Mouse (Mus musculus) stomach, embryonic 14.5 days (tissue): ENCODE results near the gene Senp1. TPM values are rescaled to one million over a fixed set of nuclear protein-coding genes. Genes with fewer than 3 reads are reported as not detected.

Experiments
- ATAC-seq: fragments of 200-750 bp; cut with Nextera tagmentation; 2 replicates; pipeline ENCODE4 v1.8.0; 2017; ENCODE audit warnings: low read depth, moderate TSS enrichment; ENCODE audit not compliant: insufficient number of reproducible peaks, insufficient read depth, low FRiP score
- H3K27ac ChIP-seq: fragments of 300-500 bp; sonication (generic); 2 replicates; pipeline ENCODE4 v1.5.1; 2014; ENCODE audit warnings: mild to moderate bottlenecking, low read length, moderate library complexity, mixed read lengths
- H3K27me3 ChIP-seq: fragments of 300-500 bp; sonication (generic); 2 replicates; pipeline ENCODE4 v1.6.1; 2014; ENCODE audit warnings: low read length, control low read depth, mixed read lengths; ENCODE audit not compliant: control insufficient read depth, insufficient read depth
- H3K36me3 ChIP-seq: fragments of 300-500 bp; sonication (generic); 2 replicates; pipeline ENCODE4 v1.6.1; 2014; ENCODE audit warnings: mild to moderate bottlenecking, control low read depth, low read length, moderate library complexity, mixed read lengths; ENCODE audit not compliant: control insufficient read depth, insufficient read depth
- H3K4me1 ChIP-seq: fragments of 300-500 bp; sonication (generic); 2 replicates; pipeline ENCODE4 v1.6.1; 2014; ENCODE audit warnings: low read length, control low read depth, mixed read lengths; ENCODE audit not compliant: control insufficient read depth, insufficient read depth
- H3K4me2 ChIP-seq: fragments of 300-500 bp; sonication (generic); replicated peaks from 2 replicates; pipeline ENCODE4 v1.6.1; 2014; ENCODE audit warnings: low read depth, low read length, control low read depth
- H3K4me3 ChIP-seq: fragments of 300-500 bp; sonication (generic); 2 replicates; pipeline ENCODE4 v1.5.1; 2014; ENCODE audit warnings: low read depth, low read length, control low read depth
- H3K9ac ChIP-seq: fragments of 300-500 bp; sonication (generic); replicated peaks from 2 replicates; pipeline ENCODE4 v1.6.1; 2014; ENCODE audit warnings: low read depth, mild to moderate bottlenecking, control low read depth, low read length, moderate library complexity, mixed read lengths
- H3K9me3 ChIP-seq: fragments of 300-500 bp; sonication (generic); 2 replicates; pipeline ENCODE4 v1.6.1; 2016; ENCODE audit warnings: low read depth, low read length, control low read depth; ENCODE audit not compliant: control insufficient read depth
- WGBS: fragments of 180-500 bp; shearing (Covaris S2); extraction: QIAGEN DNeasy Blood & Tissue Kit; methylation state at CpG from one replicate; pipeline ENCODE4 v1.1.7; 2014; 5-methylcytosine and 5-hydroxymethylcytosine counted together
- polyA plus RNA-seq: library from polyadenylated mRNA; unstranded; fragments of >200 nt; fragmentation: Nextera tagmentation; extraction: Ambion mirVana; gene quantifications from 2 replicates; pipeline ENCODE4 v1.2.1, GENCODE M21; 2014

Senp1 gene
- polyA plus RNA-seq, 1 experiment from 2014 or later = 35.5 TPM

DNA sequence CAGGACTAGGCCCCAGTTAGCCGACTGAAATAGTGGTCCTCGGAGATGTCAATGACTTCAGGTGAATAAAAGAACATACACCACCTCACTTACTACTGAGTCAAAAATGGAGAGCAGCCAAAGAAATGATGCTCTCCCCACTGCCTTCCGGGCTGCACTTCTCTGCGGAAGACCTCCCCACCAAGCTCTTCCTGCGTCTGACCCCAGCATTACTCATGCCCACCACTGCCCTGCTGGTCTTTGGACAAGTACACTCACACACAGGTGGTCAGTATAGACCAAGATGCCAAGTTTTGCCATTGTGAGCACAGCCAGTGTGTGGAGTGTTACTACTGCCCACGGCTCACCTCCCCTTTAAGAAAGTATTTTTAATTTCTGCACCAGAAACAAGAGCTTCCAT is 8.9 kb upstream of the Senp1 start:
- Histone ChIP-seq H3K4me2 (no peak overlapping the region), H3K27ac (no peak overlapping the region), H3K4me3 (no peak overlapping the region), H3K9me3 (no peaks in the 10 kb centered on the region), H3K4me1 (no peaks in the 10 kb centered on the region), H3K36me3 (no peaks in the 10 kb centered on the region), H3K27me3 (no peaks in the 10 kb centered on the region), H3K9ac (no peak overlapping the region)
- no peak for ATAC-seq
- WGBS = 91% methylated on average over 6 of the region's 6 CpGs

DNA sequence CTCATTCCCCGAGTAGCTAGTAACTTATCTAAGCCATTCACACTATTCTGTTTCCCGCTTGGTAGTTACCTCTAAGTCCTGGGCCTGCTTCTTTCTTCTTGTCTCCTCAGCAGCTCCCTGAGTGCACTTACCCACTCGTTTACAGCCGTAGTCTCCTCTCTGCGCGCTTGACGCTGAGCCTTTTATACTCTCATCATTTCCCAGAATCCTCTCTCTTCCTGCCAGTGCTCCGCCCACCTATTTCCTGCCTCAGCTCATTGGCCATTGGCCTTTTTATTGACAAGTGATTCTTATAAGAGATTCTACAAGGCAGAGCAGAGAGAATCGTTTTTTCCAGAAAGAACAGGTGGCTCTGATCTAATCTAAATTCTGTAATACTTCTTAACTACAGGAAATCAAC is 5.0 kb upstream of the Senp1 start:
- Histone ChIP-seq H3K9ac (no peak overlapping the region), H3K4me2 (no peak overlapping the region), H3K4me1 (no peaks in the 10 kb centered on the region), H3K27ac (no peak overlapping the region), H3K4me3 (no peak overlapping the region), H3K9me3 (no peaks in the 10 kb centered on the region), H3K27me3 (no peaks in the 10 kb centered on the region), H3K36me3 (no peaks in the 10 kb centered on the region)
- ATAC-seq = no peak
- WGBS = 83% methylated on average over 9 of the region's 9 CpGs

DNA sequence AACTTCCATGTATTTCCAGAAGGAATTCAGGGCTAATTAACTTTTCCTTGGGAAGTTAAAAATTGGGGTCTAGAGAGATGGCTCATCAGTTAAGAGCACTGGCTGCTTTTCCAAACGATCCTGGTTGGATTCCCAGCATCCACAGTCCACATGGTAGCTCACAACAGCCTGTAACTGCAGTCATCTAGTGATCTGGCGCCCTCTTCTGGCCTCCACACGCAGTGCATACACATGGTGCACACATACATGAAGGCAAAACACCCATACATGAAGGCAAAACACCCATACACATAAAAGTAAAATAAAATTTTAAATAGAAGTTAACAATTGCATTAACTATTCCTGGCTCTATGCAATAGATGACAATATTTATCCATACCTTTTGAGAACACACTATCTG is 3.4 kb upstream of the Senp1 start:
- no peak overlapping the region for H3K4me3 ChIP-seq
- 44% methylated on average over 3 of the region's 3 CpGs for WGBS

DNA sequence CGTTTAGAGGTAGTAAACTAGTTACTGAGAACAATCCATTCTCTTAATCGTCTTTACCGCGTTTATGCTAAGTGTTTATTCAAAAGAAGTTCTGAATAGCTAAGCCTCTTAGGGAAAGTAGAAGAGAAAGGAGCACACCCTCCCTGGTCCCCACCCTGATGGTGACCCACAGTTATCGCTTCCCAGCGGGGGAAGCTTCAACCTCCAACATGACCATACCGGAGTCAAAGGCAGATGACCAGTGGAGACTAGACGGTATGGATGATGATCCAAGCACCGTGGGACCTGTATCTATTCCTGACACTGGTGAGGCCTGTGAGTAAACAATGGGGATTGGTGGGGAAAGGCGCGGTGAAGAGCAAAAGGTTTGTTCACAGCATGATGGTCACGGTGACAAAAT is 1.4 kb upstream of the Senp1 start:
- Histone ChIP-seq H3K9me3 (no peaks in the 10 kb centered on the region), H3K4me3 (no peak overlapping the region), H3K27ac (no peak overlapping the region), H3K4me1 (peaks cover 7% of the 10 kb centered on the region; the same call in 1 of the 2 replicates), H3K27me3 (no peaks in the 10 kb centered on the region), H3K4me2 (no peak overlapping the region), H3K9ac (no peak overlapping the region), H3K36me3 (no peaks in the 10 kb centered on the region)
- WGBS = 88% methylated on average over 12 of the region's 12 CpGs
- no peak for ATAC-seq

More for the DNA sequence above, 3.4 kb upstream of the Senp1 start:
- no peak overlapping the region for H3K27ac ChIP-seq
- no peak overlapping the region for H3K9ac ChIP-seq
- H3K9me3 ChIP-seq = no peaks in the 10 kb centered on the region
- H3K27me3 ChIP-seq = no peaks in the 10 kb centered on the region
- H3K4me1 ChIP-seq = peaks cover 2% of the 10 kb centered on the region; the same call in 1 of the 2 replicates
- no peaks in the 10 kb centered on the region for H3K36me3 ChIP-seq
- H3K4me2 ChIP-seq = no peak overlapping the region
- no peak for ATAC-seq

GRCm38 (mm10) chr15:98092372-98093120 is 998 bp downstream of the Senp1 start, which contains the start of gene Pfkm:
Gene Pfkm (plus strand): TSS chr15:98092589.
- Histone ChIP-seq H3K36me3 (no peaks in the 10 kb centered on the region), H3K9ac (peak within 1 kb of the TSS; percentile 86), H3K27ac (peak within 1 kb of the TSS; percentile 95), H3K4me1 (peaks cover 7% of the 10 kb centered on the region; the same call in 1 of the 2 replicates), H3K4me3 (peak within 1 kb of the TSS; percentile 97), H3K4me2 (peak within 1 kb of the TSS; percentile 62), H3K27me3 (no peaks in the 10 kb centered on the region), H3K9me3 (no peaks in the 10 kb centered on the region)
- ATAC-seq = no peak
- WGBS = under 1% methylated on average over 30 of the region's 30 CpGs

DNA sequence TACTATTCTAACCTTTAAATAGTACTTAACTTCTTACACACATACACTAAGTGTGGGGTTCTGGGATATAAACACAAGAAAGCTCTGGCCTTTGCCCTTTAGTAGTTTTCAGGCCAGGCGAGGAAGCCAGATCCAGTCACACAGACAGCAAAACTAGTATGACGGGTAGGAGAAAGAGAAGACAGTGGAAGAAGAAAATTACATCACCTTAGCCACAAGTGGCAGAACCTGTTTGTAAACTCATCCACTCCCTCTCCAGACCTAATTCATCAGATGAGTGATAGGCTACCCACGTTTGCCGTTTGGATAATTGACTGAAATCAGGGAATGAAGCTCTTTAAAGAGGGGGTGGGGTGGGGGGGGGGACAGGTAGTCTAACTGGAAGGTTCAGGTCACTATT is 1.7 kb downstream of the Senp1 start:
- 15% methylated on average over 4 of the region's 4 CpGs for WGBS
- no peak for ATAC-seq
- Histone ChIP-seq H3K27me3 (no peaks in the 10 kb centered on the region), H3K4me3 (peak overlapping the region; percentile 97), H3K36me3 (no peaks in the 10 kb centered on the region), H3K9me3 (no peaks in the 10 kb centered on the region), H3K4me2 (peak overlapping the region; percentile 62), H3K9ac (peak overlapping the region; percentile 86; the same call in 1 of the 2 replicates), H3K27ac (no peak overlapping the region), H3K4me1 (peaks cover 7% of the 10 kb centered on the region; the same call in 1 of the 2 replicates)

- H3K9ac ChIP-seq = no peak overlapping the region
- no peak overlapping the region for H3K4me3 ChIP-seq
- no peaks in the 10 kb centered on the region for H3K9me3 ChIP-seq
- ATAC-seq = no peak
- 80% methylated on average over 9 of the region's 9 CpGs for WGBS
- H3K4me1 ChIP-seq = peaks cover 7% of the 10 kb centered on the region; the same call in 1 of the 2 replicates
- no peaks in the 10 kb centered on the region for H3K27me3 ChIP-seq
- no peak overlapping the region for H3K27ac ChIP-seq
- no peak overlapping the region for H3K4me2 ChIP-seq
- H3K36me3 ChIP-seq = peaks cover 3% of the 10 kb centered on the region; the same call in 1 of the 2 replicates
Measured at GRCm38 (mm10) chr15:98089421-98090183, 3.9 kb downstream of the Senp1 start.

DNA sequence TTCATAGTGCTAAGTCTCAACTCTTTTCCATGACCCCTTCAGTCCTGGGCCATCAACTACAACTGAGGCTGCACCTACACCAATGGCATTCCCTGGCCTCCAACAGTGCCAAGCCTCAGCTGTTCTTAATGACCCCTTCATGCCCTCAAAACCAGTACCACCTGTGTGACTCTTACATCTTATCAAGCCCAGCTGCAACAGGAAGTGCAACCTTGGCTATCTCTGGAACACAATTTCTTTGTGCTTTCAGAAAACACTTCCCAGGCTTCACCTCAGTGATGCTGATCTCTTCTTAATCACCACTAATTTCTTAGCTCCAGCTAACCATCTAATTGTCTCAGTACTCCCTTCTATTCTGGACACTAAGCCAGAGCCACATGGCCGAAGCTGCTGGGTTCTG is 4.7 kb downstream of the Senp1 start:
- WGBS = 84% methylated on average over 1 of the region's 1 CpGs
- Histone ChIP-seq H3K9ac (no peak overlapping the region), H3K27me3 (no peaks in the 10 kb centered on the region)

More for the DNA sequence above, 4.7 kb downstream of the Senp1 start:
- H3K36me3 ChIP-seq = peaks cover 3% of the 10 kb centered on the region
- no peak for ATAC-seq
- H3K4me3 ChIP-seq = no peak overlapping the region
- H3K27ac ChIP-seq = no peak overlapping the region
- H3K9me3 ChIP-seq = no peaks in the 10 kb centered on the region
- H3K4me2 ChIP-seq = no peak overlapping the region
- peaks cover 7% of the 10 kb centered on the region; the same call in 1 of the 2 replicates for H3K4me1 ChIP-seq
